Mouse (Mus musculus) E14TG2a.4 (cell line): ENCODE data around the gene Ss18l1.

Source experiments
- CTCF ChIP-seq: conservative IDR thresholded peaks from 2 replicates; pipeline ENCODE4 v1.5.1; 2014; ENCODE audit warnings: low read length
- NANOG ChIP-seq: IDR thresholded peaks from 2 replicates; pipeline ENCODE4 v1.6.1; 2014; ENCODE audit warnings: borderline replicate concordance, low read length, mixed read lengths

DNA sequence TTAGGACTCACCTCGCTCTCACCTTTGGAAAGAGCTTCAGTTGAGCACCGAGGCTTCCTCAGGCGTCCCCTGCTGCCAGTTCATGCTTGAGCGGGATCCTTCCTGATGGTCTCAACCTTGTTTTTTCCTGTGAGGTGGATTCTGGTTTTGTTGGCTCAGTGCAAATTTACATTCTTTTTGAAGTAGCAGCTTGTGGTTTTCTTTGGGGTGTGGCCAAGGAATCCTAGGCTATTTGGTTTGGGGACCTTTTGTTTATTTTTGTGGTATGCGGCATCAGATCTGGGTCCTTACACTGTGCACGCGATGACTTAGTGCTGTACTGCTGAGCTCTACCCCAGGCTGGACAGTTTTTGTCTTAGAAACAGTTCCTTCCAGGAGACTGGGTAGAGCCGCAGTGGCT is 38.4 kb downstream of the Ss18l1 start:
- no peak for TF ChIP-seq CTCF
- TF ChIP-seq NANOG = no peak
